25 mouse cellular contexts compared by ENCODE assay signal in genomic region chr1:54484744-54485420, GRCm38 (mm10). TPM values are rescaled to one million over a fixed set of nuclear protein-coding genes. Genes with fewer than 3 reads are reported as not detected.
DNase-seq lines count a peak whose midpoint lies in the region; ATAC-seq and TF ChIP-seq lines count a peak whose summit lies in the region.
"Had no signal": no experiment of that assay in that cellular context is flagged by ENCODE, and none has a peak within 500 bp of the region (broad histone marks: within the 10 kb centered on the region; RNA-seq: fewer than 3 reads in every experiment).

No protein-coding gene starts in this region.

- no peak overlapping the region for H3K9ac ChIP-seq in ES-E14 (ENCODE audit: insufficient read depth, low read depth, low read length, poor library complexity, severe bottlenecking)
- no peak overlapping the region for H3K9ac ChIP-seq in forebrain, embryonic 14.5 days (ENCODE audit: low read length)
- H3K9ac ChIP-seq in midbrain, embryonic 15.5 days: no peak overlapping the region
- no peak overlapping the region for H3K9ac ChIP-seq in hindbrain, embryonic 13.5 days
- H3K9ac ChIP-seq: embryonic facial prominence, embryonic 15.5 days; hindbrain, embryonic 15.5 days; kidney, embryonic 15.5 days; neural tube, embryonic 12.5 days had no signal

- H3K4me2 ChIP-seq in forebrain, embryonic 14.5 days (ENCODE audit: low read length): no peak overlapping the region
- no peak overlapping the region for H3K4me2 ChIP-seq in midbrain, embryonic 15.5 days
- no peak overlapping the region for H3K4me2 ChIP-seq in hindbrain, embryonic 13.5 days
- H3K4me2 ChIP-seq: embryonic facial prominence, embryonic 15.5 days; hindbrain, embryonic 15.5 days; kidney, embryonic 15.5 days; neural tube, embryonic 12.5 days had no signal

- in situ Hi-C loops in ES-E14 (cut with MboI; ENCODE audit: low sequenced_read_pairs in 2 of 2, unreplicated experiment in 2 of 2): no loop called here

- peak overlapping the region in 1 of 2 experiments; percentile 29; a peak in 2 of 4 replicates for H3K4me3 ChIP-seq in ES-E14 (ENCODE audit: insufficient read depth in 1 of 2, low read depth in 1 of 2, low read length in 2 of 2, poor library complexity in 1 of 2, severe bottlenecking in 1 of 2)
- H3K4me3 ChIP-seq in forebrain, embryonic 14.5 days (ENCODE audit: low read depth, low read length): no peak overlapping the region
- H3K4me3 ChIP-seq in midbrain, embryonic 15.5 days: no peak overlapping the region
- no peak overlapping the region for H3K4me3 ChIP-seq in hindbrain, embryonic 13.5 days
- H3K4me3 ChIP-seq: embryonic facial prominence, embryonic 15.5 days; hindbrain, embryonic 15.5 days; kidney, embryonic 15.5 days; neural tube, embryonic 12.5 days had no signal

- ATAC-seq in forebrain, embryonic 14.5 days: peak; percentile 76
- ATAC-seq in midbrain, embryonic 15.5 days (replicated peaks): peak; percentile 58; the same call in 1 of the 2 replicates
- no peak for ATAC-seq in hindbrain, embryonic 13.5 days (ENCODE audit: low FRiP score)
- ATAC-seq: intestine, embryonic 16.5 days; Patski had no signal

- H3K4me1 ChIP-seq in ES-E14 (ENCODE audit: control insufficient read depth in 2 of 2, insufficient read depth in 2 of 2, low read length in 2 of 2, poor library complexity in 1 of 2): peaks cover 3 to 6% of the 10 kb centered on the region in 2 experiments; a peak in 2 of 4 replicates
- H3K4me1 ChIP-seq in forebrain, embryonic 14.5 days (ENCODE audit: control insufficient read depth, insufficient read depth, low read length): no peaks in the 10 kb centered on the region
- H3K4me1 ChIP-seq in midbrain, embryonic 15.5 days: no peaks in the 10 kb centered on the region
- H3K4me1 ChIP-seq in hindbrain, embryonic 13.5 days (replicated peaks): no peaks in the 10 kb centered on the region
- H3K4me1 ChIP-seq: embryonic facial prominence, embryonic 15.5 days; hindbrain, embryonic 15.5 days; kidney, embryonic 15.5 days; neural tube, embryonic 12.5 days had no signal

- H3K36me3 ChIP-seq in ES-E14 (ENCODE audit: control insufficient read depth, insufficient read depth, low read length, poor library complexity, severe bottlenecking): peaks cover 8% of the 10 kb centered on the region; the same call in 1 of the 2 replicates
- peaks cover 70% of the 10 kb centered on the region for H3K36me3 ChIP-seq in forebrain, embryonic 14.5 days (ENCODE audit: control insufficient read depth, insufficient read depth, low read length)
- peaks cover 32% of the 10 kb centered on the region for H3K36me3 ChIP-seq in midbrain, embryonic 15.5 days (replicated peaks)
- peaks cover 60% of the 10 kb centered on the region for H3K36me3 ChIP-seq in hindbrain, embryonic 13.5 days

- no peaks in the 10 kb centered on the region for H3K9me3 ChIP-seq in ES-E14 (ENCODE audit: control insufficient read depth, insufficient read depth, low read depth, low read length)
- no peaks in the 10 kb centered on the region for H3K9me3 ChIP-seq in forebrain, embryonic 14.5 days (replicated peaks; ENCODE audit: control insufficient read depth, low read length)
- no peaks in the 10 kb centered on the region for H3K9me3 ChIP-seq in midbrain, embryonic 15.5 days
- H3K9me3 ChIP-seq in hindbrain, embryonic 13.5 days: no peaks in the 10 kb centered on the region
- H3K9me3 ChIP-seq: embryonic facial prominence, embryonic 15.5 days; hindbrain, embryonic 15.5 days; kidney, embryonic 15.5 days; neural tube, embryonic 12.5 days had no signal

- peak; percentile 26 for DNase-seq in embryo, embryonic 10.5 days (ENCODE audit: low spot score)
- no peak for DNase-seq in embryo, embryonic 9.5 days (ENCODE audit: extremely low spot score)
- peak; percentile 63 for DNase-seq in ES-E14 (ENCODE audit: low read depth, low spot score)
- peak; percentile 57 for DNase-seq in forebrain, embryonic 14.5 days (ENCODE audit: low spot score)
- DNase-seq in thymus, postnatal 4 days: no peak
- no peak for DNase-seq in adrenal gland, postnatal 25 days
- DNase-seq: cerebellum, adult 11-12 months; cerebellum, postnatal 36 days; gastrocnemius, postnatal 14 days; heart, postnatal 10 days; layer of hippocampus, postnatal 36 days; liver; lung, adult 18-20 months; lung, postnatal 4 days; right cerebral cortex, postnatal 25 days; thymus, postnatal 14 days had no signal

- peak overlapping the region; percentile 69; the same call in 1 of the 2 replicates for H3K27ac ChIP-seq in ES-E14 (ENCODE audit: insufficient read depth, low read depth, low read length, poor library complexity, severe bottlenecking)
- H3K27ac ChIP-seq in forebrain, embryonic 14.5 days (ENCODE audit: low read depth, low read length): no peak overlapping the region
- H3K27ac ChIP-seq in midbrain, embryonic 15.5 days: no peak overlapping the region
- H3K27ac ChIP-seq in hindbrain, embryonic 13.5 days: no peak overlapping the region
- H3K27ac ChIP-seq: embryonic facial prominence, embryonic 15.5 days; hindbrain, embryonic 15.5 days; kidney, embryonic 15.5 days; neural tube, embryonic 12.5 days had no signal

- 66% methylated on average over 3 of the region's 3 CpGs for WGBS in forebrain, embryonic 14.5 days
- 50% methylated on average over 3 of the region's 3 CpGs for WGBS in midbrain, embryonic 15.5 days
- WGBS in hindbrain, embryonic 13.5 days: 89% methylated on average over 3 of the region's 3 CpGs

- no peaks in the 10 kb centered on the region for H3K27me3 ChIP-seq in forebrain, embryonic 14.5 days (replicated peaks; ENCODE audit: control insufficient read depth, insufficient read depth, low read length)
- no peaks in the 10 kb centered on the region for H3K27me3 ChIP-seq in midbrain, embryonic 15.5 days (replicated peaks)
- no peaks in the 10 kb centered on the region for H3K27me3 ChIP-seq in hindbrain, embryonic 13.5 days
- H3K27me3 ChIP-seq: CH12.LX; embryonic facial prominence, embryonic 15.5 days; hindbrain, embryonic 15.5 days; kidney, embryonic 15.5 days; neural tube, embryonic 12.5 days; Patski had no signal

TF ChIP-seq in ES-E14, 5 proteins besides CTCF, POLR2A, EP300 and RAD21:
- TF ChIP-seq ZC3H11A (IDR thresholded peaks at IDR 0.05; ENCODE audit: borderline replicate concordance, low read depth, low read length) (no peak), ZNF384 (IDR thresholded peaks at IDR 0.05; ENCODE audit: low read depth, low read length) (peak; percentile 94), HCFC1 (IDR thresholded peaks at IDR 0.05; ENCODE audit: borderline replicate concordance, insufficient read depth, low read length) (no peak), CHD2 (IDR thresholded peaks at IDR 0.05; ENCODE audit: low read depth, low read length) (peak; percentile 13; the same call in 1 of the 2 replicates)
TF ChIP-seq in ES-E14: peak in this region for 2.

RNA-seq across cellular contexts. Expression of gene Gtf3c3, which starts 46.1 kb away (rescaled TPM):
- total RNA-seq in ES-E14 (2012; rRNA removed): 23.0 and 29.9 TPM in 2 replicates
- 19.0 and 24.4 TPM in 2 replicates for polyA plus RNA-seq in forebrain, embryonic 14.5 days (2014; fragmentation: Nextera tagmentation; extraction: Ambion mirVana)
- polyA plus RNA-seq in midbrain, embryonic 15.5 days (2015; fragmentation: Nextera tagmentation; extraction: Ambion mirVana): 22.1 and 23.2 TPM in 2 replicates
- 26.5 and 36.6 TPM in 2 replicates for total RNA-seq in adrenal gland, postnatal 25 days (2021)
- 22.6 and 23.1 TPM in 2 replicates for polyA plus RNA-seq in hindbrain, embryonic 13.5 days (2015; fragmentation: Nextera tagmentation; extraction: Ambion mirVana)

Comparison
In these comparisons a context has a peak if more than half of its experiments do, and no peak if none do; other contexts are left out.
1. DNase-seq: peak in embryo, embryonic 10.5 days (single experiment), ES-E14 (single experiment) and forebrain, embryonic 14.5 days (single experiment); none in embryo, embryonic 9.5 days (single experiment), thymus, postnatal 4 days (single experiment) and adrenal gland, postnatal 25 days (single experiment).